Mouse (Mus musculus): Measurements from ENCODE around the gene Kdm2b. TPM values are rescaled to one million over a fixed set of nuclear protein-coding genes. Genes with fewer than 3 reads are reported as not detected.

Gene Kdm2b
- polyA plus RNA-seq, 1 experiment from 2014 or later = 99.5 TPM

DNA sequence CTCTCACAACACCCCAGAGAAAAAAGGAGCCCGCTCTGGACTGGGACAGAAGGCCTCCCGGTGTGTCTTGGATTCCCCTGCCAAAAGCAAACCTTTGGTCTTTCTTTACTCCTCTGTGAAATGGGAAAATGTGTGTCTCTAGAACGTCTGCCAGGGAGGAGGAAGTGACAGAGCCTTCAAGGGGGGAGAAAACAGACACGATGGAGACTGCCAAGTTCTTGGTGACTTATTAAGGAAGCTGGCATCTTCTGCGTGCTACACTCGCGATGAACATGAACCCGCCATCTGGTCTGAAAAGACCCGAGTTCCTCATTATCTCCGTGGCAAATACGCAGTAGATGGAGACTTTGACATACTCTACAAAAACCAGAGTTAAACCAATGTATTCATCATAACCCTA, 24.2 kb downstream of the Kdm2b start:
- Histone ChIP-seq H3K4me1 (replicated peaks) (no peaks in the 10 kb centered on the region), H3K9ac (no peak overlapping the region), H3K27ac (replicated peaks) (no peak overlapping the region), H3K27me3 (no peaks in the 10 kb centered on the region), H3K4me3 (no peak overlapping the region), H3K9me3 (no peaks in the 10 kb centered on the region), H3K4me2 (no peak overlapping the region), H3K36me3 (no peaks in the 10 kb centered on the region)
- WGBS = 78% methylated on average over 11 of the region's 11 CpGs
- no peak for ATAC-seq (ENCODE audit: low FRiP score, low read depth)

DNA sequence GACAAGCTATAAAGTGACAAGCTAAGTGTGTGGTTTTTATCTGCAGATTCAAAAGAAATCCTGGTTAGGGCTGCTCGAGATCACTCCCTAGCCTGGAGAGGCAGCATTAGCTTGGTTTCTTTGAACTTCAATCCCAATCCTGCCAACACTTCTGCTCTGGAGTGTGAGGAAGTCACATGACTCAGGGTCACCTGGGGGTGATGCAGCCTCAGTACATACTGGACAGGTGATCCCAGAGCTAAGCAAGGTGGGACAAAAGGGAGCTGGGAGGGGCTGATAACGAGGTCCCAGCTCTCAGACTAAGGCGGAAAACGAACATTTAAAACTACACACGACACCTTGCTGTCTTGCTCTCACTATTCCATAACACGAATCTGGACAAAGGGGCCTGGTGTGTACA, 24.8 kb downstream of the Kdm2b start:
- no peak overlapping the region for H3K4me2 ChIP-seq
- ATAC-seq (ENCODE audit: low FRiP score, low read depth) = no peak
- no peaks in the 10 kb centered on the region for H3K36me3 ChIP-seq
- H3K27me3 ChIP-seq = no peaks in the 10 kb centered on the region
- H3K9me3 ChIP-seq = no peaks in the 10 kb centered on the region
- H3K27ac ChIP-seq (replicated peaks) = no peak overlapping the region
- no peak overlapping the region for H3K9ac ChIP-seq
- no peak overlapping the region for H3K4me3 ChIP-seq
- H3K4me1 ChIP-seq (replicated peaks) = no peaks in the 10 kb centered on the region
- WGBS = 89% methylated on average over 6 of the region's 6 CpGs

DNA sequence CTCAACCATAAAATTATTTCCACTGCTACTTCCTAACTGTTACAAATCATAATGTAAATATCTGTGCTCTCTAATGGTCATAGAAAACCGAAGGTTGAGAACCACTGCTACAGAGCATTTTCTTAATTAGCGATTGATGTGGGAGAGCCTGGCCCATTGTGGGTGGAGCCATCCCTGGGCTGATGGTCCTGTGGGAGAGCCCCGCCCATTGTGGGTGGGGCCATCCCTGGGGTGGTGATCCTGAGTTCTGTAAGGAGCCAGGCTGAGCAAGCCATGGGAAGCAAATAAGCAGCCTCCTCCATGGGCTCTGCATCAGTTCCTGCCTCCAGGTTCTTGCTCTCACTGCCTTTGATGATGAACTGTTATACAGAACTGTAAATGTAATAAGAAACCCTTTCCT, 27.7 kb downstream of the Kdm2b start:
- no peak for ATAC-seq (ENCODE audit: low FRiP score, low read depth)
- H3K27ac ChIP-seq (replicated peaks) = no peak overlapping the region
- H3K27me3 ChIP-seq = no peaks in the 10 kb centered on the region
- WGBS = 58% methylated on average over 3 of the region's 3 CpGs
- H3K9ac ChIP-seq = no peak overlapping the region
- H3K4me1 ChIP-seq (replicated peaks) = no peaks in the 10 kb centered on the region; the same call in 1 of the 2 replicates
- H3K9me3 ChIP-seq = no peaks in the 10 kb centered on the region
- H3K4me3 ChIP-seq = no peak overlapping the region
- H3K36me3 ChIP-seq = no peaks in the 10 kb centered on the region
- H3K4me2 ChIP-seq = no peak overlapping the region

DNA sequence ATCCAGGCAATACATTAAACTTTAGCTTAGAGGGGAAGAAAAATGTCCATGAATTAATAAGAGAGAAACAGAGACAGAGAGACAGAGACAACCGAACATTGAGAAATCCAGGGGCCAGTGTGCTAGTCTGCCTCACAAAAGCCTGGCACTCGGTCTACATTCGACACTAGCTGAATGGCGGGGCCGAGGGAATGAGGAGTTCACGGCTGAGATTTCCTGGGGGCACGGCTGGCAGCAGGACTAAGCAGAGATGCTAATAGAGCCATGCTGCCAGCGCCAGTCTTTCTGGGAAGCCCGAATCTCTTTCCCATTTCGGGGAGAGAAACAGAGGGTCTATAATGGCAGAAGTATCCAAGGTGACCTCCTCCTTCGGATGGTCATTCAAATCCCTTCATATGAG, 30.2 kb downstream of the Kdm2b start:
- Histone ChIP-seq H3K9ac (no peak overlapping the region), H3K4me1 (replicated peaks) (no peaks in the 10 kb centered on the region; the same call in 1 of the 2 replicates), H3K4me3 (no peak overlapping the region), H3K27me3 (no peaks in the 10 kb centered on the region), H3K27ac (replicated peaks) (no peak overlapping the region), H3K9me3 (no peaks in the 10 kb centered on the region), H3K36me3 (no peaks in the 10 kb centered on the region), H3K4me2 (no peak overlapping the region)
- 65% methylated on average over 11 of the region's 11 CpGs for WGBS
- no peak for ATAC-seq (ENCODE audit: low FRiP score, low read depth)

DNA sequence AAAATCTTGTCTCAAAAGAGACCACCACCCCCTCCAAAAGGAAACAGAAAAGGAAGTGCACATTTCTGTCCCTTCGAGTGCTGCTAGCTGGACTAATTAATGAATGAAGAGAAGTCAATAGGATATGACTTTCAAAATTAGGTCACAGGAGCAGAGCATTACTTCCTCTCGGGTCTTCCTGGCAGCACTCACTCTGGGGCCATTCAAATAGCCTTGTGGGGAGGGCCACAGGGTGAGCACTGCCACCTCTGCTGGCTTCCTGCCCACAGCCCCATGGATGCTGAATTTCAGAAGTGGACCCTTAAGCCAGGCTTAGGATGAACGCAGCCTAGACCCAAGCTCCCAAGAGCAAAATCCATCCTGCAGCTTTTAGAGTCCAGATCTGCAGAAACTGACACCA, 33.6 kb downstream of the Kdm2b start:
- no peak overlapping the region for H3K4me3 ChIP-seq
- peaks cover 20% of the 10 kb centered on the region for H3K4me1 ChIP-seq (replicated peaks)
- H3K27me3 ChIP-seq = peaks cover 12% of the 10 kb centered on the region
- ATAC-seq (ENCODE audit: low FRiP score, low read depth) = no peak
- no peaks in the 10 kb centered on the region for H3K9me3 ChIP-seq
- no peak overlapping the region for H3K9ac ChIP-seq
- no peak overlapping the region for H3K4me2 ChIP-seq
- no peaks in the 10 kb centered on the region for H3K36me3 ChIP-seq
- WGBS = 66% methylated on average over 3 of the region's 3 CpGs
- H3K27ac ChIP-seq (replicated peaks) = no peak overlapping the region

DNA sequence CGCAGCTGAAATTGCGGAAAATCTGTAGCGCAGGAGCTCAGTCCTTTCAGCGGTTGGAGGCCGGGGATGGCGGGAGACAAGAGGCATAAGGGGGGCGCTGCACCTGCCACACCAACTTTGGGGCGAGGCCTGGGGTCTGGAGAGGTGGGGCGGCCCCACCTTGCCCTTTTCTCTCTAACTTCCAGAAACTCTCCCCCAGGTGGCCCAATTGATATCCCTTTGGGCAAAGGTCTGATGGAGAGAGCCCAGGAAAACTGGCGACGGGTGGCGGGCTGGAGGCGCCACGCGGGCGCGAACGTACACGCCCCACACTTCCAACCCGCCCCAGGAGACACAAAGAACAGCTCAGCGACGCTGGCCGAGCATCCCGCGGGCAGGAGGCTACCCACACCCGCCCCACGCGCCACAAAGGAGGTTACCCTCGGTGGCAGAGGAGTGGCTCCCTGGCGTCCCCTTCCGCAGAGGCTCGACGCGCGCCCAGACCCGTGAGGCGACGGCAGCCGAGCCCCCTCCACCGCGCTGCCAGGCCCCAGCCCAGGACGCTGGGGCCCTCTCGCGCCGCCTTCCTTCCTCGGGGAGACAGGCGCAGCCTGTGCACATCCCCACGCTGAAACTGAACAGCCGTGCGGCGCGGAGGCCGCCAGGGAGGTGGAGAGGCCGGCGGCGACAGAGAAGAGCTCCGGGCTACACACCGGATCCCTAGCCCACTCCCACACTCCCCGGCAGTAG, 37.5 kb downstream of the Kdm2b start:
- Histone ChIP-seq H3K27ac (replicated peaks) (peak overlapping the region; percentile 69), H3K9ac (peak overlapping the region; percentile 49)
- 0 out of 2 replicates have a peak, but pooled peaks have one; percentile 4 for ATAC-seq (ENCODE audit: low FRiP score, low read depth)

DNA sequence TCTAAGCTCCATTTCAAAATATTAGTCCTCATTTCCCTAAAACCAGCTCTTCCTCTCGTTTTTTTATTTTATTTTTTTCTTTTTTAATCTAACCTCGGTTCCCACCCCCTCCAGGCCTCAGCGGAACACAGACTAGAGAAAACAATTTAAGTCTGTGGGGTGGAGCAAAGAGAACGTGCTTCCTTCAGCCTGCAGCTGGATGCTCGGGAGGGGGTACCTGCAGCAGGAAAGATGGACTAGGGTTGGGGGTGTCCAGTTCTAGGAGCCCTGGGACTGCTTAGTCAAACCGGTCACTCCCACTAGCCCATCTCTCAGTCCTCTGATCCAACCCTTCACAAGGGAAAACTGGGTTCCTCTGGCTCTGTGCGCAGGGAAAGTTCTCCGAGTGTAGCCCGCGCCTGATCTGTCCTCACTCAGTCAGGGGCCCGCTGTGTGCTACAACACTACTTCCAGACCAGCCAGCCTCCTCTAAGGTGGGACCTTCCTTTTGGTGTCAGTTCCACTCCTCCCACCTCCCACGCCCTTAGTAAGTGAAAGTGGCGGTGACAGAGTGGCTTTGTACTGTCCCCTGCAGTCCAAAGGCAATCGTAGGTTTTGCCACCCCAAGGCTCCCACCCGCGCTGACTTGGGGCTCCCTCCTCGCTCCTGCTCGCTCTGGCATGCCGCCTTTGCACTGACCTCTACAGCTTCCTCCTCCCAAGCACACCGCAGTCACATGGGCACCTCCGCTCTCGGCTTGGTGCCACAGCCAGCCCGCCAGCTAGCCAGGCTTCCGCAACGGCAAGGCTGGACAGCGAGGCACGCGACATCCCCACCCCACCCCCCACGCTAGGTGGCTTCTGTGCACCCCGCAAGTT, 38.3 kb downstream of the Kdm2b start:
- peak overlapping the region; percentile 42 for H3K4me3 ChIP-seq
- no peaks in the 10 kb centered on the region for H3K36me3 ChIP-seq
- H3K27me3 ChIP-seq = peaks cover 12% of the 10 kb centered on the region
- H3K27ac ChIP-seq (replicated peaks) = peak overlapping the region; percentile 69
- peaks cover 31% of the 10 kb centered on the region for H3K4me1 ChIP-seq (replicated peaks)
- WGBS = 4% methylated on average over 30 of the region's 30 CpGs
- H3K9ac ChIP-seq = peak overlapping the region; percentile 49
- H3K9me3 ChIP-seq = no peaks in the 10 kb centered on the region
- peak; percentile 25; the same call in 1 of the 2 replicates for ATAC-seq (ENCODE audit: low FRiP score, low read depth)
- H3K4me2 ChIP-seq = peak overlapping the region; percentile 95

More for the DNA sequence above, 37.5 kb downstream of the Kdm2b start:
- no peaks in the 10 kb centered on the region for H3K9me3 ChIP-seq
- peak overlapping the region; percentile 95 for H3K4me2 ChIP-seq
- WGBS = 4% methylated on average over 55 of the region's 59 CpGs
- H3K36me3 ChIP-seq = no peaks in the 10 kb centered on the region
- peaks cover 12% of the 10 kb centered on the region for H3K27me3 ChIP-seq
- H3K4me3 ChIP-seq = peak overlapping the region; percentile 42
- H3K4me1 ChIP-seq (replicated peaks) = peaks cover 31% of the 10 kb centered on the region

DNA sequence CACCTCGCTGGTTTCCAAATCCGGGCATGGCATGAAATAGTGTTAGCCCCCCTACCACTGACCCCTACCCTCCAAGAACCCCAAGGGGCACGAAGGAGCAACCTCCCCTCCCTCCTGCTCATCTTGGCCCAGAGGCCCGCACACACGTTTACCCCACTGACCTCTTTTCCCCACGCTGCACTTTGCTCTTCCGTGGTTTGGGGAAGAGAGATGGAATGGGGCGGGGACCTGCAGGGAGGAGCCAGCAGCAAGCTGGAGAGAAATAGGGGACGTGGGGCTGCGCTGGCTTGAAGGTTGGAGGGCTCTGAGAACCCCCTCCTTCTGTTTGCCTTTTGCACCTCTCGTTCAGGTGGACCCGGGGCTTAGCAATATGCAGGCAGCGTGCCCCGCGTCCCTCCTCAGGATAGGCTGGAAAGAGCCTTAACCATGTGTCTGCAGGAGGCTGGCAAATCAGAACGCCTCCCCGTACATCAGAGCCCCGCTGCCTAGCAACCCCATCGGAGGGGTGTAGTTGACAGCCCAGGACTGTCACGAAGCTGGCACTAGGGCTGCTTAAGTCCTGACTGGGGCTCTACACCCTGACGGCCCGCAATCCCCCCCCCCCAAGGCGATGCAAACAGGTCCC, 39.2 kb downstream of the Kdm2b start:
- H3K4me3 ChIP-seq = peak overlapping the region; percentile 42
- no peaks in the 10 kb centered on the region for H3K36me3 ChIP-seq
- peak overlapping the region; percentile 69 for H3K27ac ChIP-seq (replicated peaks)
- peak; percentile 95 for ATAC-seq (ENCODE audit: low FRiP score, low read depth)
- H3K4me1 ChIP-seq (replicated peaks) = peaks cover 31% of the 10 kb centered on the region
- peak overlapping the region; percentile 49 for H3K9ac ChIP-seq
- H3K27me3 ChIP-seq = peaks cover 12% of the 10 kb centered on the region
- WGBS = 15% methylated on average over 23 of the region's 23 CpGs
- H3K9me3 ChIP-seq = no peaks in the 10 kb centered on the region
- H3K4me2 ChIP-seq = peak overlapping the region; percentile 95

DNA sequence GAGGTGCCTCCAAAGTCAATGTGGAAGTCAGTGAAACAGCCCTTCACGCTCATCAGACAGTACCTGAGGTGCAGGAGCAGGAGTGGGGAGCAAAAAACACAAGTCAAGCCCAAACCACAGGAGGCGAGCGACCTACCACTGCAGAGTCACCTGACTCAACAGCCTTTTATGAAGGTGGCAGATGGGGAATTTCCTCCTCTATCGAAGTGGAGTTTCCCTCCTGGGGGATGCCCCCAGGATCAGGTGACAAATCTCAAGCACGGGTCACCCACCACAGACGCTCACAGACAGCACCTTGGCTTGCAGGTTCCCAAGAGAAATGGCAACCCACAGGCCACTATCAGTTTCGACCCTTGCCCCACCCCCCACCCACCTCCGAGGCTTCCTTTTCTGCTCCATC, 40.5 kb downstream of the Kdm2b start:
- H3K4me1 ChIP-seq (replicated peaks) = peaks cover 31% of the 10 kb centered on the region
- peaks cover 12% of the 10 kb centered on the region for H3K27me3 ChIP-seq
- 92% methylated on average over 8 of the region's 8 CpGs for WGBS
- no peaks in the 10 kb centered on the region for H3K36me3 ChIP-seq
- no peak overlapping the region for H3K27ac ChIP-seq (replicated peaks)
- H3K4me2 ChIP-seq = no peak overlapping the region
- H3K4me3 ChIP-seq = no peak overlapping the region
- H3K9ac ChIP-seq = no peak overlapping the region
- H3K9me3 ChIP-seq = no peaks in the 10 kb centered on the region
- no peak for ATAC-seq (ENCODE audit: low FRiP score, low read depth)

DNA sequence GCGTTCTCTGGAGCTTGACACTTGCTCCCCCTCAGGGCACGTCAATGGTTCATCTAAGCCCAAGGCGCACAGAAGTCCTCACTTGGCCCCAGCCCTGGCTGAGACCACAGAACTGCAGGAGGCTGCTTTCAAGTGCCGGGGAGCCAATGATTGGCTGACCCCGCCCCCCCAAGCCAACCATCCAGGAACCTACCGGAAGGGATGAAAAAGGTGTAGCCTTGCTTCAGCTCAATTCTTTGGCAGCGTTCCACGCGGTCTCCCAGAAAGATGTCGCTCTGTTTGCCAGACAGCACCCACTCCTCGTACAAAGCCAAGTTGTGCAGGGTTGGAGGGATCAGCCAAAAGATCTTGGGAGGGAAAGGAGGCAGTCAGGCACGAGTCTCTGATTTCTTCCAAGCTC, 42.1 kb downstream of the Kdm2b start:
- H3K9ac ChIP-seq = no peak overlapping the region
- H3K27me3 ChIP-seq = no peaks in the 10 kb centered on the region
- H3K9me3 ChIP-seq = no peaks in the 10 kb centered on the region
- H3K36me3 ChIP-seq = no peaks in the 10 kb centered on the region
- H3K4me3 ChIP-seq = no peak overlapping the region
- no peak for ATAC-seq (ENCODE audit: low FRiP score, low read depth)
- no peak overlapping the region for H3K27ac ChIP-seq (replicated peaks)
- H3K4me2 ChIP-seq = no peak overlapping the region
- 74% methylated on average over 12 of the region's 12 CpGs for WGBS
- H3K4me1 ChIP-seq (replicated peaks) = peaks cover 26% of the 10 kb centered on the region

DNA sequence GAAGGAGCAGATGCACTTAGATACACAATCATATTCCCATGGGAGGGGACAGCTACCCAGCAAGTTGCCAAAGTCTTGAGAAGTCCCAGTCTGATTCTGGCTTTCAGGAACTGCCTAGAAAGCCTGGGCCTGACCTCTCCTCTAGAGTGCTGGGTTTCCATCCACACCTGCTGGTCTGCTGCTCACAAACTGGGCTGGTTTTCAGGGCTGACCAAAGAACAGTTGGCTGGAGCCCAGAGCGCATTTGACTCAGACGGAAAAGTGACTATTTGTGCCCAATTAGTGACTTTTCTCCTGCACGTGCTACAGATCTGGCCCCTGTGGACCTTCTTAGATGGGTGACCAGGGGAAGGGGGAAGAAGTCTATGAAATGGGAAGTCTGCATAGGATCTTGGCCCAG, 50.9 kb downstream of the Kdm2b start:
- H3K27me3 ChIP-seq = no peaks in the 10 kb centered on the region
- no peak overlapping the region for H3K4me3 ChIP-seq
- ATAC-seq (ENCODE audit: low FRiP score, low read depth) = no peak
- no peaks in the 10 kb centered on the region for H3K9me3 ChIP-seq
- H3K4me2 ChIP-seq = no peak overlapping the region
- no peak overlapping the region for H3K9ac ChIP-seq
- peaks cover 4% of the 10 kb centered on the region for H3K4me1 ChIP-seq (replicated peaks)
- no peak overlapping the region for H3K27ac ChIP-seq (replicated peaks)
- no peaks in the 10 kb centered on the region for H3K36me3 ChIP-seq
- 81% methylated on average over 3 of the region's 3 CpGs for WGBS

DNA sequence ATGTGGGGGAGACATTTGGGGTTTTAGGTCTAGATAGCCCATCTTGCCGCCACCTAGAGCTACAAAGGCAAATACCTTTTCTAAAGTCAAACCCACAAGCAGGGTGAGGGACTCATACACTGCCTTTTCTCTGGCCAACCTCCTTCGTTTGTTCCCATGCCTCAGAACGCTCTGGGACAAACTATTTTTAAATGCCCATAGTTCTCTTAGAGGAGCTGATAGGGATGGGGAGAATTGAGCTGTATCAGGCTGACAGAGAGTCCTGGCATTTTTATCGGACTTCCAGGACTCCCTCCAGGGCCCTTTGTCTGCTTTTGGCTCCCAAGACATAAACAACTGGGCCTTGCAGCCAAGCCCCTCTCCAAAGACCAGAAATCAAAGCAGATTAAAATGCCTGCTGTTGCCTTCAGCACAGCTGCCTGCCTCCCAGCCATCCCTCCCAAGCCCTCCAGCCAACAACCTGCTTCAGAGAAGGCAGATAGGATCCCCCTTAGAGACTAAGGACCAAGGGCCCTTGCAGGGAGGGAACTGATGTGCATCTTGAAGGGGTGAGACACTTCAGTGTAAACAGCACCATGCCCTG, 51.6 kb downstream of the Kdm2b start:
- Histone ChIP-seq H3K27ac (replicated peaks) (no peak overlapping the region), H3K9ac (no peak overlapping the region), H3K36me3 (no peaks in the 10 kb centered on the region), H3K27me3 (no peaks in the 10 kb centered on the region), H3K4me1 (replicated peaks) (peaks cover 4% of the 10 kb centered on the region), H3K4me3 (no peak overlapping the region), H3K9me3 (no peaks in the 10 kb centered on the region), H3K4me2 (no peak overlapping the region)
- ATAC-seq (ENCODE audit: low FRiP score, low read depth) = no peak
- WGBS = 69% methylated on average over 4 of the region's 4 CpGs
